Mouse (Mus musculus) hindbrain, embryonic 16.5 days (tissue): ENCODE data around the gene Kif19a. TPM values are rescaled to one million over a fixed set of nuclear protein-coding genes. Genes with fewer than 3 reads are reported as not detected.

ENCODE experiments used
- ATAC-seq: fragments of 200-750 bp; cut with Nextera tagmentation; 2 replicates; pipeline ENCODE4 v1.8.0; 2017; ENCODE audit warnings: moderate TSS enrichment, moderate library complexity
- H3K27ac ChIP-seq: fragments of 300-500 bp; sonication (generic); 2 replicates; pipeline ENCODE4 v1.5.1; 2014; ENCODE audit warnings: low read depth, mild to moderate bottlenecking, control low read depth, low read length, moderate library complexity
- H3K27me3 ChIP-seq: fragments of 300-500 bp; sonication (generic); replicated peaks from 2 replicates; pipeline ENCODE4 v1.6.1; 2014; ENCODE audit warnings: low read length; ENCODE audit not compliant: control insufficient read depth, insufficient read depth
- H3K36me3 ChIP-seq: fragments of 300-500 bp; sonication (generic); 2 replicates; pipeline ENCODE4 v1.6.1; 2014; ENCODE audit warnings: mild to moderate bottlenecking, low read length, moderate library complexity, mixed read lengths; ENCODE audit not compliant: control insufficient read depth, insufficient read depth
- H3K4me1 ChIP-seq: fragments of 300-500 bp; sonication (generic); 2 replicates; pipeline ENCODE4 v1.6.1; 2014; ENCODE audit warnings: low read depth, low read length; ENCODE audit not compliant: control insufficient read depth, insufficient read depth
- H3K4me2 ChIP-seq: fragments of 300-500 bp; sonication (generic); 2 replicates; pipeline ENCODE4 v1.6.1; 2014; ENCODE audit warnings: mild to moderate bottlenecking, low read length, control low read depth, moderate library complexity
- H3K4me3 ChIP-seq: fragments of 300-500 bp; sonication (generic); 2 replicates; pipeline ENCODE4 v1.5.1; 2014; ENCODE audit warnings: mild to moderate bottlenecking, low read length, control low read depth, moderate library complexity
- H3K9ac ChIP-seq: fragments of 300-500 bp; sonication (generic); 2 replicates; pipeline ENCODE4 v1.6.1; 2014; ENCODE audit warnings: low read depth, mild to moderate bottlenecking, control low read depth, low read length, moderate library complexity
- H3K9me3 ChIP-seq: fragments of 300-500 bp; sonication (generic); 2 replicates; pipeline ENCODE4 v1.6.1; 2014; ENCODE audit warnings: mild to moderate bottlenecking, low read length, moderate library complexity; ENCODE audit not compliant: control insufficient read depth
- WGBS: fragments of 180-500 bp; shearing (Covaris S2); extraction: QIAGEN DNeasy Blood & Tissue Kit; methylation state at CpG from one replicate; pipeline ENCODE4 v1.1.7; 2014; 5-methylcytosine and 5-hydroxymethylcytosine counted together
- polyA plus RNA-seq: library from polyadenylated mRNA; unstranded; fragments of >200 nt; fragmentation: Nextera tagmentation; extraction: Ambion mirVana; gene quantifications from 2 replicates; pipeline ENCODE4 v1.2.1, GENCODE M21; 2015

The Kif19a gene
- polyA plus RNA-seq, 1 experiment from 2014 or later: 0.69 TPM

DNA sequence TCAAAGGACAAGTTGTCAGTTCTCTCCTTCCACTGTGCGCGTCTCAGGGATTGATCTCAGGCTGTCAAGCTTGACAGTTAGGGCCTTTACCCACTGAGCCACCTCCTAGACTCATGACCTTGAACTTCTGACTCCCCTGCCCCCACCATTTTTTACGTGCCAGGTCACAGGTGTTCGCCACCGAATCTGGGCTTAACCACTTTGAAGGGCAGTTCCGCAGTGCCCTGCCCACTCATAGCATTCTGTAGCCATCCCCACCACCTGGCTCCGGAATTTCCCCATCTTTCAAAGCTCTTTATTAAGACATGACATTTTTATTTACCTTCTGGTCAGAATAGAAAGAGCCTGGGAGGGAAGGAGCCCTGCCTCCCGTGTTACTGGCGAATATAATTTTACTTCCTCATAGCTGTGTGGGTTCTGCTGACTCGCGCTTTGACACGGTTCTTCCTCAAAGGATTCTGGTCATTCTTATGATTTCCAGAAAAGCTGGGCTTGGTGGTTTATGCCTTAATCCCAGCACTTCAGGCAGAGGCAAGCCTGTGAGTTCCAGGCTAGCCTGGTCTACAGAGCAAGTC is 17.5 kb upstream of the Kif19a start:
- 83% methylated on average over 12 of the region's 12 CpGs for WGBS
- Histone ChIP-seq H3K36me3 (no peaks in the 10 kb centered on the region), H3K4me3 (no peak overlapping the region), H3K27ac (no peak overlapping the region), H3K9ac (no peak overlapping the region), H3K4me1 (peaks cover 2% of the 10 kb centered on the region), H3K4me2 (no peak overlapping the region), H3K9me3 (no peaks in the 10 kb centered on the region), H3K27me3 (no peaks in the 10 kb centered on the region)
- no peak for ATAC-seq

DNA sequence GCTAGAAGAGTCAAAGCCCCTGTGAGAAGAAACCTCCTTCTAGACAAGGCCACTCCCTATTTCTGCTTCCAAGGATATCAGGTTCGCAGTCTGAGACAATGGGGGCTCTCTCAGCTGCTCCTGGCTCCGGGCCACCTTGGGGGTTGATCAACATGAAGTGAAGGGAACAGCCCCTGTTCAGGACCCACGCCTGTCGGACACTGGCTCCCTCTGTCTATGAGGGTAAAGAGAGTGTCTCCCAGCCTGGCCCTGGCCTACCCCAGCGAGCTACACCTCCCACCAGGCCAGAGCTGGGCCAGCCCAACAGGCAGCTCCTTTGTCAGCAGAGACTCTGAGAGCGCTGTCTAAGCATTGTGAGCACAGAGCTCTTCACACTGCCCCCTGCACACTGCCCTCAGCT is 4.7 kb downstream of the Kif19a start:
- ATAC-seq: no peak
- H3K4me2 ChIP-seq: no peak overlapping the region
- 40% methylated on average over 6 of the region's 6 CpGs for WGBS
- H3K27ac ChIP-seq: no peak overlapping the region
- no peak overlapping the region for H3K4me3 ChIP-seq
- H3K9ac ChIP-seq: no peak overlapping the region
- no peaks in the 10 kb centered on the region for H3K36me3 ChIP-seq
- peaks cover 5% of the 10 kb centered on the region; the same call in 1 of the 2 replicates for H3K27me3 ChIP-seq
- peaks cover 2% of the 10 kb centered on the region for H3K4me1 ChIP-seq
- H3K9me3 ChIP-seq: no peaks in the 10 kb centered on the region

DNA sequence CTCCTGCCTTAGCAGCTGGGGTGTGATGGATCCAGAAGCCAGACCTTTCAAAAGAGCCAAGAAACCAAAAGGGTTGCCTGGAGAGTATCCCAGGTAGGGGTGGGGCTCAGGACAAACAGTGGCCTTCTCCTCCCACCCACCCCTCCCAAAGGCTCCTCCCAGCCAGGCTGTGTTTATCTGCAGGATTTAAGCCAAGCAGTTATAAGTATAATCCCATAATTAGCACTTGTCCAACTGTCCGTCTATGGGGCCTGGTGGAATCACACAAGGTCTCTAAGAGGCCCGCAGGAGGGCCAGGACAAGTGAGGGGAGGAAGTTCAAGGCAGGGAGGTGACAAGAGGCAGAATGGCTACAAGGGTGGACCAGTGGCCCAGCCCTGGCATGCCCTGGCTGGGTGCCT is 6.7 kb downstream of the Kif19a start:
- H3K9me3 ChIP-seq: no peaks in the 10 kb centered on the region
- no peak overlapping the region for H3K27ac ChIP-seq
- no peaks in the 10 kb centered on the region for H3K4me1 ChIP-seq
- H3K4me2 ChIP-seq: no peak overlapping the region
- ATAC-seq: no peak
- H3K4me3 ChIP-seq: no peak overlapping the region
- H3K9ac ChIP-seq: no peak overlapping the region
- H3K36me3 ChIP-seq: no peaks in the 10 kb centered on the region
- H3K27me3 ChIP-seq: no peaks in the 10 kb centered on the region
- 67% methylated on average over 2 of the region's 2 CpGs for WGBS

DNA sequence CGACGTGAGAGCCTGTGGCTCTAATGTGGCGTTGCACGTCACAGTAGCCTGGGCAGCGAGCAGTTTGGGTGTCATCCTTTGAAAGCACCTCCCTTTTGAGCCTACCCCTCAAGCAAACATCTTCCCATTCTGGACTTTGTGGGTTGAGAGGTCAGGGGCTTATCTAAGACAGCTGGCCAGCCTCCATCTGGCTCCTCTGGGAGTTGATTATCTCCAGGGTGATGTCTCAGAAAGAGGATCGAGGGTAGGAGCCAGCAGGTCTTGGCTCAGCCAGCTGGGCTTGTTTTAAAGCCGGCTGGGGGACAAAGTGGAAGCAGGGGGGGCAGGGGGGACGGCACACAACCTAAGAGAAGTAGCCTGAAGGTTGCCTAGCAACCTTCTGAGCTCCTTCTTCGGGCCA is 14.9 kb downstream of the Kif19a start:
- no peak overlapping the region for H3K4me2 ChIP-seq
- no peak overlapping the region for H3K9ac ChIP-seq
- H3K4me1 ChIP-seq: no peaks in the 10 kb centered on the region; the same call in 1 of the 2 replicates
- H3K27ac ChIP-seq: no peak overlapping the region
- H3K36me3 ChIP-seq: no peaks in the 10 kb centered on the region
- H3K27me3 ChIP-seq: no peaks in the 10 kb centered on the region
- no peaks in the 10 kb centered on the region for H3K9me3 ChIP-seq
- H3K4me3 ChIP-seq: no peak overlapping the region
- ATAC-seq: no peak
- WGBS: 39% methylated on average over 9 of the region's 9 CpGs

DNA sequence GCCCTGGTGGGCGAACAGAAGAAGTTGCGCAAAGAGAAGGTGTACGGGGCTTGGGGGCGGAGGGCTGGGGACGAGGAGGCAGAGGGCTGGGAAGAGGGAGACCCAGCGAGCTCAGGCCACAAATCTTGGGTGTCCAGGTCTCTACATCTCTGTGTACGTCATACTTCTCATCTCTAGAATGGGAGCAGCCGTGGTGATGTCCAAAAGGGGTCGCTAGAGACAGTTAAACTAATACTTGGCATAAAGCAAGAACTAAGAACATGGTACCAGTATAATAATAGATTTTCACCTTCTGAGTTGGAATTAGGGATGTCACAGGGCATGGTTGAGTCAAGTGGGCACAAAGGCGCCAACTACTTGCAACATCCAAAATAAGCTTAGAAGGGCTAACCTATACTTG is 20.7 kb downstream of the Kif19a start:
- Histone ChIP-seq H3K9ac (peak overlapping the region; percentile 53), H3K9me3 (no peaks in the 10 kb centered on the region), H3K4me1 (peaks cover 12% of the 10 kb centered on the region), H3K4me2 (peak overlapping the region; percentile 68), H3K36me3 (no peaks in the 10 kb centered on the region), H3K4me3 (peak overlapping the region; percentile 36), H3K27me3 (peaks cover 21% of the 10 kb centered on the region), H3K27ac (no peak overlapping the region)
- WGBS: 50% methylated on average over 10 of the region's 10 CpGs
- no peak for ATAC-seq

DNA sequence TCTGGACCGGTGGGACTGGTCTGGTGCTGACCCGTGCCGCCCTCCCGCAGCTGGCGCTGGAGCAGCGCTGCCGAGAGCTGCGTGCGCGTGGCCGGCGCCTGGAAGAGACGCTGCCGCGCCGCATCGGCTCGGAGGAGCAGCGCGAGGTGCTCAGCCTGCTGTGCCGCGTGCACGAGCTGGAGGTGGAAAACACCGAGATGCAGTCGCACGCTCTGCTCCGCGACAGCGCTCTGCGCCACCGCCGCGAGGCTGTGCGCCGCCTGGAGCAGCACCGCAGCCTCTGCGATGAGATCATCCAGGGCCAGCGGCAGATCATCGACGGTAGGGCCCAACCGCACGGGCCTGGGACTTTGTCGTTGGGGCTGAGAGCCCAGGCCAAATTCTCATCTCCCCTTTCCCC is 21.1 kb downstream of the Kif19a start:
- H3K9me3 ChIP-seq: no peaks in the 10 kb centered on the region
- peaks cover 21% of the 10 kb centered on the region for H3K27me3 ChIP-seq
- H3K27ac ChIP-seq: 0 out of 2 replicates have a peak overlapping the region, but pooled peaks have one; percentile 24
- under 1% methylated on average over 43 of the region's 43 CpGs for WGBS
- H3K4me2 ChIP-seq: peak overlapping the region; percentile 68
- peak overlapping the region; percentile 53 for H3K9ac ChIP-seq
- H3K36me3 ChIP-seq: no peaks in the 10 kb centered on the region
- H3K4me1 ChIP-seq: peaks cover 16% of the 10 kb centered on the region
- H3K4me3 ChIP-seq: peak overlapping the region; percentile 36
- ATAC-seq: peak; percentile 53

DNA sequence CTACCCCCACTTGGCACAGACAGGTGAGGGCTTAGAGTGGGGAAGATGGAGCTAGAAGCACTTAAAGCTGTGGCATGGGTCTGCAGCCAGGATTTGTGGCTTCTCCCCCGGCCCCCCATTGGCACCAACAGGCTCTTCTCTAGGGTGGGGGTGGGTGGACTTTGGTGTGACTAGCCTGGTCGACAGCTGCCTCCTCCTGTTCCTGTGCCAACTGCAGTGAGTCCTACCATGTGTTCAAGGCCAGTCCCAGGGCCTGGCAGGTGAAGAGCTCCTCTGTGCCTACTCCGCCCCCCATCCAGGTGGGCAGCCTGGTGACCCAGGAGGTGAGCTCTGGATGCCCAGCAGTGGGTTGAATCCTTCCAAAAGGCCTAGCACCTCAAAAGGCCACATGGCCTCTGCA is 22.4 kb downstream of the Kif19a start:
- WGBS: 78% methylated on average over 3 of the region's 3 CpGs
- no peak for ATAC-seq
- H3K27me3 ChIP-seq: peaks cover 21% of the 10 kb centered on the region

DNA sequence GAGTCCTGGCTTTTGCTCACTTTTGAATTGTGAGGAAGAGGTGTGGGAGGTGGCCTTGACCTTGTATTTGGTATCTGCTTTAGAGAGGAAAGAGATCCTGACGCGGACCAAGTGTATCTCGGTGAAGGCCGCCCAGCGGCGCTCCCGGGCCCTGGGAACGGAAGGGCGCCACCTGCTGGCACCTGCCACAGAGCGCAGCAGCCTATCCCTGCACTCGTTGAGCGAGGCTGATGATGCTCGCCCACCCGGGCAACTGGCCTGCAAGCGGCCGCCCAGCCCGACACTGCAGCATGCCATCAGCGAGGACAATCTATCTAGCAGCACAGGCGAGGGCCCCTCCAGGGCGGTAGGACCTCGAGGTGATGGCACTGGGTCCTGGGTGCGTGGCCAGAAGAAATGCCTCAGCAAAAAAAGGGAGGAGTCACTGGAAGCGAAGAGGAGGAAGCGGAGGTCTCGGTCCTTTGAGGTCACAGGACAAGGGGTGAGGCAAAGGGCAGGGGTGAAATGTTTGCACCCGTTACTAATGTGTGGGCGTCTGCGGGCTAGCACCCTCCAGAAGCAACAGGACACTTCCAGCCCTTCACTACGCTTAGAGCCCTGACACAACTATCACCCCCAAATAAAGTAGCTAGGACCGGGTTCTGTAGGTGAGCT is 24.0 kb downstream of the Kif19a start:
- ATAC-seq: peak; percentile 38
- 13% methylated on average over 30 of the region's 30 CpGs for WGBS
- H3K4me3 ChIP-seq: peak overlapping the region; percentile 19; the same call in 1 of the 2 replicates
- H3K36me3 ChIP-seq: no peaks in the 10 kb centered on the region
- H3K27me3 ChIP-seq: peaks cover 23% of the 10 kb centered on the region
- peak overlapping the region; percentile 47; the same call in 1 of the 2 replicates for H3K9ac ChIP-seq
- peaks cover 40% of the 10 kb centered on the region for H3K4me1 ChIP-seq
- no peak overlapping the region for H3K27ac ChIP-seq
- H3K9me3 ChIP-seq: no peaks in the 10 kb centered on the region
- H3K4me2 ChIP-seq: peak overlapping the region; percentile 49

More for the DNA sequence above, 22.4 kb downstream of the Kif19a start:
- Histone ChIP-seq H3K9me3 (no peaks in the 10 kb centered on the region), H3K36me3 (no peaks in the 10 kb centered on the region), H3K9ac (no peak overlapping the region), H3K4me1 (peaks cover 27% of the 10 kb centered on the region), H3K4me3 (no peak overlapping the region), H3K4me2 (no peak overlapping the region), H3K27ac (no peak overlapping the region)

DNA sequence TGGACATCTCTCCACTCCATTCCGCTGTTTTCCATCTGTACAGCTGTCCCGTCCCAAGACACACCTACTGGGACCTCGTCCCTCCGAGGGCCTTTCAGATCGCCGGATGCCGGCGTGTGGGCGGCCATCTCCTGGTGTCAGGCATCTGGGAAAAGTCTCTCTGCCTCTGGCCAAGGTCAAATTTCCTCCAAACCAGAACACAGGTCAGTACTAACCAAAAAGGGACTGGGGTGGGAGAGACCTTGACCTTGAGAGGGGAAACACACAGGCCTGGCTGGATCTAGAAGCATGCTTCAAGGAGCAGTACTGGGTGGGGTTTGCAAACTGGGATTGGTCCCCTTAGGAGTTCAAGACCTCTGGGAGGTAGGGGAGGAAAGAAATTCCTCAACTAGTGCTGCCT is 24.5 kb downstream of the Kif19a start:
- H3K27me3 ChIP-seq: peaks cover 24% of the 10 kb centered on the region
- no peaks in the 10 kb centered on the region for H3K36me3 ChIP-seq
- H3K9me3 ChIP-seq: no peaks in the 10 kb centered on the region
- WGBS: 50% methylated on average over 9 of the region's 9 CpGs
- H3K27ac ChIP-seq: no peak overlapping the region
- no peak overlapping the region; the same call in 1 of the 2 replicates for H3K4me2 ChIP-seq
- H3K9ac ChIP-seq: no peak overlapping the region
- H3K4me3 ChIP-seq: no peak overlapping the region
- peaks cover 43% of the 10 kb centered on the region for H3K4me1 ChIP-seq
- no peak for ATAC-seq
